Mouse (Mus musculus): ENCODE results near the gene Arhgap22. TPM values are rescaled to one million over a fixed set of nuclear protein-coding genes. Genes with fewer than 3 reads are reported as not detected.

Arhgap22 gene
- total RNA-seq, 4 experiments from 2014 or later: 9.7 to 16.7 (median 12.5) TPM

- DNase-seq (ENCODE audit: low spot score in 2 of 2): no peak
Observed at GRCm38 (mm10) chr14:33329297-33329805, 115.5 kb downstream of the Arhgap22 start.

- DNase-seq (ENCODE audit: low spot score in 2 of 2): no peak
Observed at GRCm38 (mm10) chr14:33330986-33331385, 117.2 kb downstream of the Arhgap22 start.

- DNase-seq (ENCODE audit: low spot score in 2 of 2): no peak
Observed at GRCm38 (mm10) chr14:33331627-33332026, 117.8 kb downstream of the Arhgap22 start.

- DNase-seq (ENCODE audit: low spot score in 2 of 2): no peak
Observed at GRCm38 (mm10) chr14:33333833-33334232, 120.0 kb downstream of the Arhgap22 start.

- DNase-seq (ENCODE audit: low spot score in 2 of 2): no peak
Observed at GRCm38 (mm10) chr14:33334402-33334801, 120.6 kb downstream of the Arhgap22 start.

- no peak for DNase-seq (ENCODE audit: low spot score in 2 of 2)
Observed at GRCm38 (mm10) chr14:33335733-33336132, 121.9 kb downstream of the Arhgap22 start.

GRCm38 (mm10) chr14:33338684-33339083, 124.9 kb downstream of the Arhgap22 start:
- DNase-seq (ENCODE audit: low spot score in 2 of 2): no peak

- DNase-seq (ENCODE audit: low spot score in 2 of 2): no peak
Observed at GRCm38 (mm10) chr14:33343131-33343725, 129.4 kb downstream of the Arhgap22 start.

- no peak for DNase-seq (ENCODE audit: low spot score in 2 of 2)
Observed at GRCm38 (mm10) chr14:33346546-33346945, 132.7 kb downstream of the Arhgap22 start.

GRCm38 (mm10) chr14:33347738-33348137, 133.9 kb downstream of the Arhgap22 start:
- no peak for DNase-seq (ENCODE audit: low spot score in 2 of 2)

- DNase-seq (ENCODE audit: low spot score in 2 of 2): no peak
Observed at GRCm38 (mm10) chr14:33348146-33348545, 134.3 kb downstream of the Arhgap22 start.

- no peak for DNase-seq (ENCODE audit: low spot score in 2 of 2)
Observed at GRCm38 (mm10) chr14:33351019-33351418, 137.2 kb downstream of the Arhgap22 start.

- DNase-seq (ENCODE audit: low spot score in 2 of 2): no peak
Observed at GRCm38 (mm10) chr14:33351984-33352722, 138.3 kb downstream of the Arhgap22 start.

- no peak for DNase-seq (ENCODE audit: low spot score in 2 of 2)
Observed at GRCm38 (mm10) chr14:33352890-33353289, 139.1 kb downstream of the Arhgap22 start.

- no peak for DNase-seq (ENCODE audit: low spot score in 2 of 2)
Observed at GRCm38 (mm10) chr14:33355276-33355675, 141.4 kb downstream of the Arhgap22 start.

GRCm38 (mm10) chr14:33357600-33358368, 144.0 kb downstream of the Arhgap22 start:
- no peak for DNase-seq (ENCODE audit: low spot score in 2 of 2)

- no peak for DNase-seq (ENCODE audit: low spot score in 2 of 2)
Observed at GRCm38 (mm10) chr14:33358891-33359290, 145.1 kb downstream of the Arhgap22 start.

- DNase-seq (ENCODE audit: low spot score in 2 of 2): no peak
Observed at GRCm38 (mm10) chr14:33361546-33361945, 147.7 kb downstream of the Arhgap22 start.

- DNase-seq (ENCODE audit: low spot score in 2 of 2): no peak
Observed at GRCm38 (mm10) chr14:33362122-33362521, 148.3 kb downstream of the Arhgap22 start.

- no peak for DNase-seq (ENCODE audit: low spot score in 2 of 2)
Observed at GRCm38 (mm10) chr14:33362807-33363206, 149.0 kb downstream of the Arhgap22 start.

- no peak for DNase-seq (ENCODE audit: low spot score in 2 of 2)
Observed at GRCm38 (mm10) chr14:33363611-33364010, 149.8 kb downstream of the Arhgap22 start.

GRCm38 (mm10) chr14:33364061-33364460, 150.2 kb downstream of the Arhgap22 start:
- DNase-seq (ENCODE audit: low spot score in 2 of 2): no peak

Data from left cerebral cortex, adult 8-10 months (tissue).